Mouse (Mus musculus) small intestine, adult 2 months (tissue): ENCODE data around the gene Ptpre.

ENCODE experiments used
- CTCF ChIP-seq: fragments of 200-500 bp; IDR thresholded peaks from 2 replicates; pipeline ENCODE4 v1.5.1; 2012; ENCODE audit warnings: low read depth, mild to moderate bottlenecking, control low read depth, inconsistent platforms, low read length, moderate library complexity, mixed read lengths; ENCODE audit not compliant: insufficient replicate concordance, insufficient read length; ENCODE audit errors: extremely low read depth
- POLR2A ChIP-seq: fragments of 200-500 bp; IDR thresholded peaks from 2 replicates; pipeline ENCODE4 v1.6.1; 2012; ENCODE audit warnings: low read depth, mild to moderate bottlenecking, control low read depth, inconsistent platforms, low read length, moderate library complexity

DNA sequence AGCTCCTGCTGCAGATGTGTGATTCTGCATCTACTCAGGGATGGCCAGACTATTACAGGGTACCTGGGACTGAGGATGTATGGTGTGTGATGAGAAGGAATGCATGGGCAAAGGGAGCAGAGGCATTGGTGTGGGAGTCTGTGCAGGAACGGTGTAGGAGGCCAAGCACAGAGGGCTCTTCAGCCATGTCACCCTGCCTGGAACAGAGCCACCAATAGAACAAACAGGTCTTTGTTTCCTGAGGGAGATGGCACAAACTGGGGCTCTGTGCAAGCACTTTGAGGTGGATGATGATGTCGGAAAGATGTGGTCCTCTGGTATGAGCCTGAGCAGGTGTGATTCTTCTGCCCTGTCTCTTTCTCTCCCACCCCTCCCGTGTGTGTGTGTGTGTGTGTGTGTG, 5.8 kb downstream of the Ptpre start:
- TF ChIP-seq CTCF, result no peak
- TF ChIP-seq POLR2A, result no peak
